ENCODE assay signal across 8 mouse cellular contexts in the genomic region with DNA sequence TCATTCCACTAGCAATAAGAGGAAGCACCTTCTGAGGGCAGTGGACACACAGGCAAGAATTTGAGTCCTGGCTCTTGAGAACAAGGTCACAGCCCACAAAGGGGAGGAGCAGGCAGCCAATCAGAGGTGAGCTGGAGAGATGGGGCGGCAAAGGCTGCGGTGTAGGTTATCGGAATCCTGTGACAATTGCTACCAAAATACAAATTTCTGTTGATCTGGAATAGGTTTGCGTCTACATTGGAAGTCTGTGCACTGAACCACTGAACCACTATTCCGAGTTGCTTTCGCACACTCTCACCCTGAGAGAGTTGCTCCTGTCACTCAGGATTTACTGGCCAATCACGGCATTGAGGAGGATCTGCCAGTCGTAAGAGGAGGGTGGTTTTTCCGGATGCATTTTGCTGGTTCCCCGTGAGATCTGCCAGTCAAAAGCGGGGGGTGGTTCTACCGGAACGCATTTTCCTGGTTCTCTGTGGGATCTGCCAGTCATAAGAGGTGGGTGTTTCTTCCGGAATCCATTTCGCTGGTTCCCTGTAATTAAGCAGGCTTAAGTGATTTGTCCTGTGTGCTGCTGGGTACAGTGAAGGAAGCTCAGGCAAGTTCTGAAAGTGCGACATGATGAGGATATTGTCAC. TPM values are rescaled to one million over a fixed set of nuclear protein-coding genes. Genes with fewer than 3 reads are reported as not detected.
DNase-seq lines count a peak whose midpoint lies in the region; ATAC-seq and TF ChIP-seq lines count a peak whose summit lies in the region.
"Not testable (repeated sequence)": the region's sequence is repeated elsewhere in the genome, so short reads cannot be mapped to it uniquely, and the experiment has no call there.

No protein-coding gene starts in this region.

- TF ChIP-seq CTCF in gastrocnemius, adult 2 months (IDR thresholded peaks at IDR 0.05), result peak; percentile 14; the same call in 1 of the 2 replicates
- TF ChIP-seq CTCF in hindbrain, postnatal 0 days (IDR thresholded peaks at IDR 0.05; ENCODE audit: low read depth), result 0 out of 2 replicates have a peak, but pooled peaks have one; percentile 5
- TF ChIP-seq CTCF in left cerebral cortex, adult 2 months (IDR thresholded peaks at IDR 0.05), result not testable (repeated sequence)

- H3K27me3 ChIP-seq in hindbrain, postnatal 0 days (ENCODE audit: insufficient read depth, low read length), result not testable (repeated sequence)

- peak overlapping the region; percentile 41; the same call in 1 of the 2 replicates for H3K9ac ChIP-seq in hindbrain, postnatal 0 days (replicated peaks; ENCODE audit: low read length)

- H3K4me2 ChIP-seq in hindbrain, postnatal 0 days (ENCODE audit: low read depth, low read length), result peak overlapping the region; percentile 53

- DNase-seq in ZHBTc4 (ENCODE audit: low read depth, low spot score), result peak; percentile 99
- peak; percentile 87 for DNase-seq in gastrocnemius, adult 2 months
- peak; percentile 93 for DNase-seq in hindbrain, postnatal 0 days (ENCODE audit: low spot score)
- DNase-seq in left cerebral cortex, adult 2 months (ENCODE audit: extremely low spot score in 1 of 2, low spot score in 2 of 2), result peak; percentile 63 to 86
- peak; percentile 82 to 85 for DNase-seq in right cerebral cortex, adult 2 months (ENCODE audit: low spot score in 2 of 2)
- peak; percentile 89 for DNase-seq in urinary bladder, postnatal 14 days (ENCODE audit: low spot score)

- ATAC-seq in common myeloid progenitor, adult 5-6 weeks (replicated peaks; ENCODE audit: low read depth, poor library complexity, severe bottlenecking), result peak; percentile 100
- peak; percentile 100 for ATAC-seq in hindbrain, postnatal 0 days
- ATAC-seq in megakaryocyte, adult 5-6 weeks (ENCODE audit: poor library complexity, severe bottlenecking), result peak; percentile 100

- peak overlapping the region; percentile 80 for H3K27ac ChIP-seq in gastrocnemius, adult 2 months
- peak overlapping the region; percentile 66 for H3K27ac ChIP-seq in hindbrain, postnatal 0 days
- H3K27ac ChIP-seq in left cerebral cortex, adult 2 months, result peak overlapping the region; percentile 59; the same call in 1 of the 2 replicates

- H3K9me3 ChIP-seq in hindbrain, postnatal 0 days (ENCODE audit: low read length), result not testable (repeated sequence)

- intact Hi-C loops in gastrocnemius, adult 2 months (cut with DNase I), result not testable (repeated sequence)
- intact Hi-C loops in left cerebral cortex, adult 2 months (cut with DNase I), result loop anchor here (10.0 kb wide), 1 partner anchor 620 kb away; the partner anchor contains the start of gene Lnpep

- WGBS in hindbrain, postnatal 0 days, result 4% methylated on average over 16 of the region's 16 CpGs

- H3K36me3 ChIP-seq in hindbrain, postnatal 0 days (ENCODE audit: insufficient read depth, low read length), result not testable (repeated sequence)

- not testable (repeated sequence) for H3K4me1 ChIP-seq in hindbrain, postnatal 0 days (ENCODE audit: insufficient read depth, low read length)

- peak overlapping the region; percentile 80 for H3K4me3 ChIP-seq in gastrocnemius, adult 2 months
- peak overlapping the region; percentile 49 for H3K4me3 ChIP-seq in hindbrain, postnatal 0 days (ENCODE audit: low read length)
- H3K4me3 ChIP-seq in left cerebral cortex, adult 2 months, result peak overlapping the region; percentile 56

RNA-seq across cellular contexts. Expression of gene Zfp960, which starts 59.2 kb away (rescaled TPM):
- not detected in 2 replicates for total RNA-seq in common myeloid progenitor, adult 5-6 weeks (2017)
- total RNA-seq in gastrocnemius, adult 2 months (2021), result 1 to 10 TPM; 5.0 to 5.7 TPM
- 1.3 and 1.5 TPM in 2 replicates for total RNA-seq in hindbrain, postnatal 0 days (2014; rRNA removed)
- polyA plus RNA-seq in hindbrain, postnatal 0 days (2015; fragmentation: Nextera tagmentation; extraction: Ambion mirVana), result 1.6 and 1.8 TPM in 2 replicates
- 1 to 10 TPM; 6.8 to 8.5 TPM for total RNA-seq in left cerebral cortex, adult 2 months (2021)
- total RNA-seq in megakaryocyte, adult 5-6 weeks (2015), result 0.91 TPM in 1 of 2 replicates, not detected in the other
- total RNA-seq in megakaryocyte, adult 5-6 weeks (2017), result 0.08 and 0.11 TPM in 2 replicates

Comparison
In these comparisons a context has a peak if more than half of its experiments do, and no peak if none do; other contexts are left out.
1. Peak in every context shown above with its lines: DNase-seq, ATAC-seq, H3K4me3 ChIP-seq and H3K27ac ChIP-seq.